Mouse (Mus musculus) B cell, adult 2 months (primary cell): ENCODE results near the gene Zhx3.

Experiments used
- DNase-seq, 2 experiments: peaks; one replicate each; pipeline ENCODE4 v3.0.0; 2022

Zhx3 gene

DNA sequence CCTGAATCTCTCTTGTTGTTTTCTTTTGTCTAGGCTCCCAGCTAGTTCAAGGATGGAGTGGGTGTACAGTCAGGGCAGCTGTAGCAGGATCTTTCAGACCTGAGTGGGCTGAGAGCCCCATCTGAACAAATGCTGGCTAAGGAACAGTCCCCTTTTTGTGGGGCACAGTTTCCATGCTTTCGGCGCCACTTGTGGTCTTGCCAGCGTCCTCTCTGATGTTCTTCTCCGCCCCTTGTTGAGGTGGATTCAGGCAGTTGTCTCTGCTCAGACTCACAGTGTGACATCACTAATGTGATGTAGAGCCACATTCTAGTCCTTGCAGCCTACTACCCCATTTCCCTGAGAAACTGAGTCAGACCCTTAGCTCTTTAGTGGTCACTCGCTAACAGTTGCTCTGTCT is 126.2 kb downstream of the Zhx3 start:
- no peak for DNase-seq

DNA sequence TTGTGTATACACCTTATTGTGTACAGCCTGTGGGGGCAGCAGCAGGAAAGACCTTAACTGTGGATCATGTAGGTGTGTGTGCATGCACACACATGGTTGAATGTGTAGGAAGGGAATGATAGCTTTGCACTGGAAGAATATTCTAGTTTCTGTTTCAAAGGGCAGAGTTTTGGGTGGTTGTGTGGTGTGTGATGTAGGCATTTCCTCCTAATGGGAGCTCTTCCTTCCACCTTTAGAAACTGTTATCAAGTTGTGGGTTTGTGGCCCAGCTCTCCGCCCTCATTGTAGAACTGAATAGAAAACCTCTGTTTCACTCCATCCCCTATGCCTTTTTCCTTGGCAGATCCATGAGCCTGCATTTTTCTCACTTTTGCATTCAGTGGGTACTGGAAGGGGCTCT is 127.3 kb downstream of the Zhx3 start:
- no peak for DNase-seq

DNA sequence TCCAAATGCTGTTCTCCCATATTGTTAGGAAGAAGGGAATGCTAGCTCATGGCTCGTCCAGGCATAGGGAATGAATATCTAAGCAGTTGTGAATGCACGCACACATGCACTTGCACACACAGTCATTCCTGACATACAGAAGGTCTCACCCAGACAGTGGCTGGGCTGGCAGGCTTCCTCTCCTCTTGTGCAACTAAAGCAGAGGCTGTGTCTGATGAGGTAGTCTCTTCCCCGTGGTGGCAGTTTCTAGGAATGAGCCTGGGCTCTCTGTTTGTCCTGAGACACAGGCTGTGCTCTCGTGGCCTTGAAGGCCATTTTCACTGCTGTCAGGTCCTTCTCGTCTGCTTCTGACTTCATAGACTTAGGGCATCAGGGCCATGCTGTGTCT is 128.0 kb downstream of the Zhx3 start:
- no peak for DNase-seq

DNA sequence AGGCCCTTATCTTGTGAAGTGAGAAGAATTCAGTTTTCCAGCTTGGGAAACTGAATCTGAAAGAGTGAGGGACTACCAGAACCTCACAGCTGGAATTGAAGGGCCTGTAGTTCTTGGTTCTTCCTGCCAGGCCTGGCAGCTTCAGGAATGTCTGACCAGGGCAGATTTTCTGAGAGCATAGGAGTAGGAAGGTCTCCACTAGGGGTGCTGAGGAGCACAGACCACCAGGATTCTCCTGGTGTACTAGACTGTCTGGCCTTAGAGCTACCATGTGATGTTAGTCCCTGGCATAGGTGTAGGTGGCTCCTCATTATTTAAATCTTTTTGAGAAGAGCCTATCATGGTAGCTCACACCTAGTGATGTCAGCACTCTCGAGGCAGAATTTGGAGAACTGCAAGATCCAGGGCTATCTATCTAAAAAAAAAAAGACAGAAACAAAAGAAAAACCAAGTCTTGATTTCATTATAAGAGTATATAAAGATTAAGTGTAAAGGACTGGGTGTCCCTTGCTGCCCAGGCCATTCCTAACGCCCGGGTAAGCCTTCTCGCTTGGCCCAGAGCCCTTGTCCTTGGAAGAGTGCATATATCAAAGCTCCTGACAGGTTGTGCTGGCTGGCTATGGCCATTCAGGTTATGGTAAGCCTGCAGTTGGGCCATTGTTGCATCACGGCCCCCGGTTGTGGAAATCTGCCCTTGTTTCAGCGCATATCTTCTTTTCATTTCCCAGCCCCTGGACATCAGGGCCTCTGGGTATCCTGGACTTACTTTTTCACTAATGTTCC is 128.6 kb downstream of the Zhx3 start:
- peak; percentile 69 to 74 for DNase-seq

DNA sequence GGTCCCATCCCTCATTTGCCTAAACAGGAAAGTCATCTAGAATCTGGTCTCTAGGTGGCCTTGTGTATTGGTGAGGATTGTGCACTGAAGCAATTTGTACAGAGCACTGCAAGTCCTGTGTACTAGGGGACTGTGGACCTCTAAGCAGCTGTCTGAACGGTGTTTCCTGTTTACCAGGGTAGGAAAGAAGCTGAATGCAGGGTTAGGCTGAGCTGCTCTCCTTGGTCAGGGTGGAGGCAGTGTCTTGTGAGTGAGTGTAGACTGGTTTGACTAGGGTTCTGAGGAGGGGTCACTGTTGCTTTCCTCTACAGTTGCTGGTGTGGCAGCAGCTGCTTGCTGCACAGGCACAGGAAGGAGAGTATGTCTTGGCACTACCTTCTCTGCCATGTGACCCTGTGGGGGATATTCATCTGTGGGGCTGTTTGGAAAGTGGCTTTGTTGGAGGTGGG is 130.6 kb downstream of the Zhx3 start:
- peak; percentile 30 to 35 for DNase-seq

DNA sequence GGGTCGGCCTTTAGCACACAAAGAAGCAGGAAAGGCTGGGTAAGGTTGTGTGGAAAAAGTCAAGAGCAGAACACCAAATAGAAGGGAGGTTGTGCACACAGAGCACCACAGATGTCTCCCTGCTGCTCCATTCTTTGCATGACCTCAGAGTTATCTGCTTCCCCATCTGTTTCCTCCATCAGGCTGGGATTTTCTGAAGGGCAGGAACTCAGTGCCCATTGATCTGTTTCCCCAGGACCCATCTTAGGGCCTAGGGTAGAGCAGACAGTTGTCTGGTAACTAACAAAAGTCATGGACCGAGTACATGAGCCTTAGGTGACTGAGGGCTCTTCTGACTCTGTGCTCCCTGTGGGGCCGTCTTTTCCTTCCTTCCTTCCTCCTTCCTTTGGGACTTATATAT is 131.2 kb downstream of the Zhx3 start:
- DNase-seq: no peak

DNA sequence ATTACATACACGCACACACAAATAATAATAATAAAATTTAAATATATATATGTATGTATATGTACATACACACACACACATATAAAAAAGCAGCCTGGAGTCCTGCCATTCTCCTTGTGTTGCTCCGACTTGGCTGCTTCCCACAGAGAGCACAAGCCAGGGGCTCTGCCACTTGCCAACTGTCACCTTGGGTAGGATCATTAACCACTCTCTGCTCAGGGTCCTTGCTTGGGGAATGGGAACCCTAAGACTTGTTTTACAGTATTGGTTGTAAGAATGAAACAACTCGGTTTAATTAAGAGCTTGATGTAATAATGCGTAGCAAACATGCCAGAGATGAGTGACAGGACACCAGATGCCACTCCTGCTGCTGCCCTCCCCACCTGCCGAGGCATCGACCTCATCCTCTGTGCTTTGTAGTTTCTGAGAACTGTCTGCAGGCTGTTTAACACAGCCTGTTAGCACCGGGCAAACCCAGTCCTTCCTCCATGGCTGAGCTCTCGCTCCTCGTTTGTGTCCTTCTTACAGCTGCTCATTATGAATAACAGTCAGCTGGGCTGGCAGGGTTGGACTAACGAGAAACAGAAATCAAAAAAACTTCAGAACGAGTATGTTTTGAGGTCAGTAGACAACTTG is 132.2 kb downstream of the Zhx3 start:
- DNase-seq: no peak

DNA sequence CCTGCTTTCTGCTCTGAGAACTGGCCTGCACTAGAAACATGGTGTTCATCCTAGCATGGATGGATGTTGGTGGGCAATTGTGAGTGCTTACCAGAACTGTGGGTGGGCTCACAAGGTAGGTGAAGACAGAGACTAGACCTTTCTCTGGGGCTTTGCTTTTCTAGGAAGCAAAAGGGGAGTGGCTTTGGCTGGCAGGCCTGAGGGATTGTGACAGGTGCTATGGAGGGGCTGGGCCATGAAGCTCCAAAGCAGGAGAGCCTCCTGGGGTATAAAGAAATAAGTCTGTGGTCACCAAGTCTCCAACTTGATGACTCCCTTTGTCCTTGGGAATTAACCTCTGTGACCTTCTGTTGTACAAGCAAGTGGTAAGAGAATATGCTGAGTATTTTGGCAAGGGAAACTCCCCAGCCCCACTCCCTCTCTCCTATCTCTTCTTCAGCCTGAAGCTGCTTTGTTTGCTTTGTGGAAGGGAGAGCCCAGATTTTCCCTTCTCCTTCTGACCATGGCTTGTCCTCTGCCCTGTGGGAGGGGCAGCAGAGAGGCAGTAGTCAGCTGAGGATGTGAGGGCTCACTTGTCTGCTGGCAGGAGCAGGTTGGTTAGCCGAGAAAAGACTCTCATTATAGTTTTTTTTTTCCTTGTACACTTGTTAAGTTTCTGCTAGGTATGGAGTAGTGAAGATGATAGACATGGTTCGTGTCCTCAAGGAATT is 133.0 kb downstream of the Zhx3 start:
- no peak for DNase-seq

DNA sequence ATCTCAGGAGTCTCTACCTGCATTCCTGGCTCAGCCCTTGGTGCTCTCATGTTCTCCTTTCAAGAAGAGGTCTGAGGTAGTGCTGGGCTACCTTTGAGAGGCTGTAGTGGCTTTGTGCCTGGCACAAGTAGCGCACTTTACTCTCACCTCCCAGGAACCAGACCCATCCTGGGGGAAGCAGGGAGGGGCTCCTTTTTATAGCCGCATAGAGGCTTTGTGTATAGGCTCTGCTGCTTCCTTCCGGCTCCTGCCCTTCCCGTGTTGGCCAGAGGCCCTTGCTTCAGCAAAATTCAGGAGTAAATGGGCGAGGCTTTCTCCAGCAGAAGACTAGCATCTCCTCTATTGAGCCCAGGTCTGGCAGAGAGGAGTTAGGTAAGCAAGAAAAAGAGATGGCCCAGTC is 134.4 kb downstream of the Zhx3 start:
- no peak for DNase-seq

DNA sequence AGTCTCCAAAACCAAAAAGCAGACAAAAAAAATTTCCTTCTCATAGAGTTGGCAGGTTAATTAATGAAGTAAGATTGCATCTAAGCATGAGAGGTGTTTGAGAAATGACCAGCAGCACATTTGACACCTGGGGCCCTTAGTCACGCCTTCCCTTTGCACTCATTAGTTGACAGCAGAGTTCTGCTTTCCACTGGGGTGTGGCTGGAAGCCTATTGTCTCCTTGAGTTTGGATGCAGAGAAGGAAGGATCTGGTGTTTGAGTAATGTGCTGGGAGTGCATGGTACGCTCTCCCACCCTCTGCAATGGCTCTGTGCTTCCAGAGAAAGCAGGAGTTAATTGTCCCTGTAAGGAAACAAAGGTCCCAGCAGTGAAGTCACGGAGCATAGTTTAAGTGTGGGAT is 136.3 kb downstream of the Zhx3 start:
- no peak for DNase-seq

DNA sequence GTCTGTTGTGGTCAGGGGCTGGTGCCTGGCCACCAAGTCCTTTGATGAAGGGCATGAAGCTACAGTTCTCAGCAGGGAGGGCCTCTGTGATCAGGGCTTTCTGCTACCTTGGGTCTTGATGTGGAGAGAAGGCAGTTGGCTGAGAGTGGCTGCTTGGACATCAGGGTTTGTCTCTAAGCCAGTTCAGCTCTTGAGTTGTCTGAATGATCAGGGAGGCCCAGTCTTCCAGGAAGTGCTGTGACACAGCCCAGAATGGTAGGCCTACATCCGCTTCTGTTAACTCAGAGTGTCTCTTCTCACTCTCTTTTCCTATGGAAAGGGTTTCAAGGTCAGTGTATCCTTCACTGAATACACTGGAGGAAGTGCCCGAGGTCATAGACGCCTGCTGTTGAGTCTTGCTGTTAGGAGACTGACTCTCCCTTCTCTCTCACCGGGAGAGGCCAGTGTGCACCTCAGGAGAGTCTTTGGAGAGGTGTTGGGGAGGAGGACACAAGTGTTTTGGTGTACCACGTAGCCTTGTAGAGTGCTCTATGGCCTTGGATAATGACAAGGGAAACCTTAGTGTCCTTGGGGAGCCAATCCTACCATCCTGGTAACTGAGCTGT is 137.0 kb downstream of the Zhx3 start:
- DNase-seq: no peak

DNA sequence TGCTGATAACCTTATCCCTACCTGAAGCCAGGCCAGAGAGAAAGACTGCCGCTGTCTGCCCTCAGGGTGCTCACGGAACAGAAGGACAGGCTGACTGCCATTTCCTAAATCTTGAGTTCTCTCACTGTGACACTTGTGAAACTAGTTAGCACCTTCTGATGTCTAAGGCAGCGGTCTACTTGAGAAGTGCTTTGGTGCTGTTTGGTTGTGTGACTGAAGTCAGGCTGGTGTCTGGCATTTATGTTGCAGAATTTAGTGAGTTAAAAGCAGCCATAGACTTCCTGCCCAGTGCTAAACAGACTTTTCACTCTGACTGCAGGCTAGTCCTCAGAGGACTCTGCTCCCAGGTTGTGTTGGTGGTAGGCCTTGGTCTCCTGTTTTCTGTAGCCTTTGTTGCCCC is 138.5 kb downstream of the Zhx3 start:
- no peak for DNase-seq

DNA sequence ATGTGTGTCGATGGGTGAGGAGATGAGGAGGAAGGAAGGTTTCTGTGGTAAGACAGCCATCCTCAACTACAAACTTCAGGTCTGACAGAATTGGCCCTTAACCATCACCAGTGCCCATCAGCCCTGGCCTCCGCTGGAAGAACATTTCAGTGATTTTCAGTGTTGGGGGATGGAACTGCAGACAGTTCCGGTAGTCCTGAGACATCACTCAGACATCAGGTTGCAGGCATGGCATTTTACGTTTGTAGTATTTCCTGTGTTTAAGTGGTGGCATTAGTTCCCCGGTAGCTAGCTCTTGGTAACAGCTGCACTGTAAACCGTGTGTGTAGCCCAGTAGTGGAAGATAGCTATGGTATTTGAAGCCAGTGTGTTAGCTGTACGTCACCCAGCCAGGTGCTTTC is 139.7 kb downstream of the Zhx3 start:
- peak; percentile 41 to 61 for DNase-seq

DNA sequence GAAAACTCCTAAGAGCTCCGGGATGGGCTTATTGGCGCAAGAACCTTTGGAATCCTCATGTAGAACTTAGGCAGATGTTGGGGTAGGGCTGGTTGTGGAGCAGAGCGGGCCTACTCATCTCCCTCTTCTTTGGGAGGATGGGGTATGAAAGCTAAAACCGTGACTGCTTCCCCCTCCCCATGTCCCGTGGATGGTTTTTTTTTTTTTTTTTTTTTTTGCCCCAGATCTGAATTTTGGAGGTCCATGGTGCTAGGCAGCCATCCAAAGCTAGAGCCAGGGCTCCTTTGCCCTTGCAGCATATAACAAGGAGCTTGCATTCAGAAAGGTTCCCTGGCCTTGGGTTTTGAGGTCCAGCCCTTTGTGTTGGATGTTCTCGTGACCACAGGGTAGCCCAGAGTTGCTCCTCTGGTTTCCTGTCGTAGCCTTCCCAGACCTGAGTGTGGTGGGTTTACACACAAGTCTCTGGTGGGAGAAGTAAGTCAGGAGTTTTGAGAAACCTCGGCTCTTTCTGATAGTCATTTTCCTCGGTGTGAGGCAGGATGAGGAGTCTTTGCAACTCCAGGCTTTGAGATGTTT is 140.3 kb downstream of the Zhx3 start:
- no peak for DNase-seq

DNA sequence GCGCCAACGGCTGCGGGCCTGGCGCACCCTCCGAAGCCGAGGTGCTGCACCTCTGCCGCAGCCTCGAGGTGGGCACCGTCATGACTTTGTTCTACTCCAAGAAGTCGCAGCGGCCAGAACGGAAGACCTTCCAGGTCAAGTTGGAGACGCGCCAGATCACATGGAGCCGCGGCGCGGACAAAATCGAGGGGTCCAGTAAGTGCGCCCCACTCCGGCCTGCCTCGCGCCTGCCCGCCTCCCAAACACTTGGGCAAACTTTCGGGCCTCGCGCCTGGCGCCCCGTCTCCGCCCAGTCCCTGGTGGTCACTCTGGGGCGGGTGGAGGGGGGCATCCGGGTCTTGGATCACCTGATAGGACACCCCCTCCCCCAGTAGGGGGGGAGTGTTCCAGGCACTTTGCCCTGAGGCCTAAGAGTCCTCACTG is 140.9 kb downstream of the Zhx3 start:
- DNase-seq: no peak

DNA sequence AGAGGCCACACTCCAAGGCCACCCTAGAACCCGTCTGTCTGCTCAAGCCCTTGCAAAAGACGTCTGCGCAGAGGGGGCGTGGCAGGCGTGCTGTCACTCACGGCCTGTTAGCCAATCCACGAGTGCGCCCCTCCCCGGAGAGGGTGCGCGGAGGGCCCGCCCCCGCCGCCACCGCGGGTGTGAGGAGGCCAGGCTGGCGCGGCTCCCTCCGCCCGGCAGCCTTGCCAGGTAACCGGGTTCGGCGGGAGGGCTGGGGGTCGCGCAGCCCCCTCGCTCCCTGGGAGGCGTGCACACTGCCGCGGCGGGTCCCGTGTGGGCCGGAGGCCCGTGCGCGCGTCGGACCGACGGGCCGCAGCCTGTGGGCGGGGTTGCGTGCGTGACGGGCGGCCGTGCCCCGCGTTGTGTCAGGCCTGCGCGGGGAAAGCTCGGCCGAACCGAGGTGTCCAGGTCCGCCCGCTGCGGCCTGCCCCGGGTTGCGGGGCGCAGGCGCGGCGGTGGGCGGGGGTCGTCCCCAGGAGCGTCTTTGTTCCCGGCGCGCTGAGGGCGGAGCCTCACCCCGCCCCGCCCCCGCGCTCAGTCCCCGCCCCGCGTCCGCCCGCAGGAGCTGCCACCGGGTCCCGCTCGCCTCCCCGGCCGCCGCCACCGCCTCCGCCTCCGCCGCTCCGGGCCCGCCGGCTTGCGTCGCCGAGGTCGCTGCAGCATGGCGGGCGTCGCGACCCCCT is 141.5 kb downstream of the Zhx3 start, which contains the start of gene Plcg1:
TSS of gene Plcg1 (plus strand) at position 184 of the 722 bp plus-strand sequence.
- DNase-seq: peak; percentile 95 to 96

DNA sequence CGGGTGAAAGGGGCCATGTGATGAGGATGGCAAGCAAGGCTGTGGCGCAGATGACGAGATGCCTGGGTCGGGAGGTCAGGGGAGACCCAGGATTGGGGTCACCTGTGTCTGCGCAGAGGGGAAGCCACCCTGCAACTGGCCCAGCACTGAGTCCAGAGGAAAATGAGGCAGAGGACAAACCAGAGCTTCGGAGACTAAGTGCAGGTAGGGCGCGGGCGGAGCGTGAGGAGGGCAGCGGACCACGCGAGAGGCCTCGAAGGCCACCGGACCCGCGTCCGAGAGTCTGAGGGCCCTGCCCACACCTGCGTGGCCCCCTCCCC is 142.0 kb downstream of the Zhx3 start:
- no peak for DNase-seq

DNA sequence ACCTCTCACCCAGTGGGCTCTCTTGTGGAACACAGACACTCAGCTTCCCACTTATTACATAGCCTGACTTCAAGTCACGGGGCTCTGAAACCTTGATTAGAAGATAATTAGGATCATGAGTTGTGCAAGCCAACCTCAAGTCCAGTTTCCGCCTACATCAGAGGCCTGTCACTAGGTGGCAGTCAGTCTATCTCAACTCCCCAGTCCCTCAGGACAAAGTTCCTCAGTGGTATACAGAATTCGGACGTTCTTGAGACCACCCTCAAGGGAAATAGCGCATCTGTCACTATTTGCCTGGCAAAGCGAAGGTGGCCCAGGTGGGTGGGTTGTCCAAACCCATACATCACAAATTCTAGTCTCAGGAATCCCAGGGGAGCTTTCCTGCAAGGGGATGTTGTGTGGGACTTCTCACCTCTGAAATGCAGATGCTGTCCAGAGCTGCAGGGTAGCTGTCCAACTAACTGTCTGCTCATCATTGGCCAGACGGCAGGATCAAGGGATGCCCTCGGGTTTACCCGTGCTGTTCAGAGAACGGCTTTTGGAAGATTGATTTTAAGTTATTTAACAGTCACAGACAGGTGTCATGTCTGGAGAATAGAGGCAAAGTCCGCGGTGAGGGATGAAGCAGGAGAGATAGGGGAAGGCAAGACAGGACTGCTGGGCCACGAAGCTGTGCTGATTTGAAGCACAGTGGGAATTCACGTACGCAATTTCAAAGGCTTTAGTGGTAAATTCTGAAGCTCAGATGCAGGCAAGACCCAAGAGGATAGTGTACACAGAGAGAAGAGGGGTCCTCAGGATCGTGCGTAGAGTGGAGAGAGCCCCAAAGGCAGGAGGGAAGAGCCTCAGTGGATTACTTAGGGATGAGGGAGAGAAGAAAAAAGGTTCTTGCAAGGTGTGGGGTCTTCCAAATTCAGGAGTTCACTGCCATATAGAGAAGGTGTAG is 142.7 kb downstream of the Zhx3 start:
- DNase-seq: peak; percentile 31 to 32

DNA sequence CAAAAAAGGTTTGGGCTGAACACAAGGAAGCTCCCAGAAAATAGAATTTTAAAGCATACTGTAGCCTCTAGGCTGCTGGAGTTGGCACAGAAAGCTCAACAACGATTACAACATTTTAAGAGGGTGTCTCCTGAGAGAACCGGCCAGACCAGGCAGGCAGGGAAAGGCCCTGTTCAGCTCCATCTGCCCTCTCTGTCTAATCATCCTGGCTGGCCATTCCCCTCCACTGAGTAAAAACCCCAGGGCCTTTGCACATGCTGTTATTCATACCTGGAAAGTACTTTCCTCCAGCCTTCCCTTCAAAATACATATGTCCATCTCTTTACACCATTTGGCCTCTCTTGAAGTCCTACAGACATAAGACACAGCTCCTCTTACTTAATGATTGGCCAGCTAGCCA is 143.4 kb downstream of the Zhx3 start:
- DNase-seq: no peak

DNA sequence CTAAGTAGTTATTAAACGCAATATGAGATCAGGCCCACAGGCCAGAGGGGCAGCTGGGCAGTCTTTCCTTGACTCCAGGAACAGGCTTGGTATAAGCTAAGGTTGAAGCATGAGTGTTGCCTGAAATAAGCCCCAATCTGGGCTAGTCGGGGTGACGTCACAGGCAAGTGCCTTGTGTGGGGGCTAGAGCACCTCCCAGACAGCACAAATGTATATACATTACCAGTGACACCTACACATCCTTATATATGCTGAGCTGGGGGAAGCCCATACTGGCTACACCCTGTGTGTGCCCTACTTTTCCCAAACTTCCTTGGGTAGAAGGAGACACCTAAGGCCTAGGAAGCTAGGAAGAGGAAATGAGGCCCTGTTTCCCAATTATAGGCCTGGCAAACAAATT is 143.8 kb downstream of the Zhx3 start:
- no peak for DNase-seq
